ENCODE assay signal across 8 mouse cellular contexts in the genomic region with DNA sequence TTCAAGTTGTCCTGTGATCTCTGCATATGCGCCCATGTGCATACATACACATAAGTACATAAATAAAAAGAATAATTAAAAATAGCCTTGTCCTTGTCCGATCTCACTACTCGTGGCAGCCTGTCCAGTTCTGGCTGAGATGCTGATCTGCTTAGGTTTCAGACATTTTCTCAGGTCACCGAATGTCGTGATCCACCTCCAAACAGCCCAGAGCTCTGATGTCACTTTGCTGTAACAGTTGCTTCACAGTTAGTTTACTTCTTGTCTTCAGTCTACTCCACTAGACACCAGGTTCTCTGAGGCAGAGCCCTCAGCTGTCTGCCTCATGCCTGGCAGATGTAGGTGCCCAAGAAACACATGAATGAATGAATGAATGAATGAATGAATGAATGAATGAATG. TPM values are rescaled to one million over a fixed set of nuclear protein-coding genes. Genes with fewer than 3 reads are reported as not detected.
DNase-seq lines count a peak whose midpoint lies in the region; ATAC-seq and TF ChIP-seq lines count a peak whose summit lies in the region.

No protein-coding gene starts in this region.

- no peaks in the 10 kb centered on the region for H3K9me3 ChIP-seq in liver, postnatal 0 days (ENCODE audit: low read length)

- H3K27ac ChIP-seq in thymus, adult 2 months (ENCODE audit: control insufficient read depth, insufficient read depth, low read length) = no peak overlapping the region
- peak overlapping the region; percentile 80 for H3K27ac ChIP-seq in liver, postnatal 0 days (ENCODE audit: low read depth)

- WGBS in thymus, adult 2 months = 37% methylated on average over 5 of the region's 5 CpGs
- 44% methylated on average over 5 of the region's 5 CpGs for WGBS in liver, postnatal 0 days (ENCODE audit: insufficient replicate concordance)

- H3K36me3 ChIP-seq in thymus, adult 2 months (ENCODE audit: control insufficient read depth, insufficient read depth, low read length) = no peaks in the 10 kb centered on the region
- no peaks in the 10 kb centered on the region for H3K36me3 ChIP-seq in liver, postnatal 0 days (replicated peaks; ENCODE audit: insufficient read depth, low read length)

- no peak for TF ChIP-seq CTCF in thymus, adult 2 months (IDR thresholded peaks at IDR 0.05; ENCODE audit: borderline replicate concordance, control insufficient read depth, extremely low read depth, insufficient read depth, low read length, poor library complexity)
- no peak for TF ChIP-seq CTCF in liver, postnatal 0 days (IDR thresholded peaks at IDR 0.05; ENCODE audit: low read depth)

- H3K4me2 ChIP-seq in liver, postnatal 0 days (ENCODE audit: low read depth, low read length) = peak overlapping the region; percentile 67

- no peak for TF ChIP-seq POLR2A in thymus, adult 2 months (IDR thresholded peaks at IDR 0.05; ENCODE audit: control insufficient read depth, extremely low read depth, insufficient read depth, low read length, poor library complexity)

- peak overlapping the region; percentile 28 for H3K4me3 ChIP-seq in thymus, adult 2 months (ENCODE audit: control insufficient read depth, insufficient read depth, low read length)
- peak overlapping the region; percentile 30 for H3K4me3 ChIP-seq in liver, postnatal 0 days (ENCODE audit: low read depth, low read length)

- no peak for TF ChIP-seq EP300 in liver, postnatal 0 days (IDR thresholded peaks at IDR 0.05; ENCODE audit: low read depth)

- peak; percentile 23 for DNase-seq in cerebellum, adult 11-12 months
- no peak for DNase-seq in cerebellum, adult 9-11 months
- no peak for DNase-seq in thymus, adult 2 months
- DNase-seq in thymus, postnatal 4 days = no peak
- DNase-seq in liver, postnatal 0 days = no peak
- DNase-seq in ovary, postnatal 14 days (ENCODE audit: low spot score) = no peak
- no peak for DNase-seq in gastrocnemius, adult 18-20 months (ENCODE audit: low spot score)
- DNase-seq in spleen, postnatal 14 days (ENCODE audit: low spot score in 2 of 2) = no peak

- peak; percentile 46 for ATAC-seq in liver, postnatal 0 days

- peak overlapping the region; percentile 44; the same call in 1 of the 2 replicates for H3K9ac ChIP-seq in liver, postnatal 0 days (replicated peaks)

- H3K4me1 ChIP-seq in thymus, adult 2 months (replicated peaks; ENCODE audit: control insufficient read depth, insufficient read depth, low read length) = peaks cover 8% of the 10 kb centered on the region
- peaks cover 14% of the 10 kb centered on the region for H3K4me1 ChIP-seq in liver, postnatal 0 days (ENCODE audit: insufficient read depth)

- no peaks in the 10 kb centered on the region for H3K27me3 ChIP-seq in thymus, adult 2 months (ENCODE audit: control insufficient read depth, insufficient read depth, low read length)
- H3K27me3 ChIP-seq in liver, postnatal 0 days (ENCODE audit: insufficient read depth, low read length) = peaks cover 14% of the 10 kb centered on the region; the same call in 1 of the 2 replicates

RNA-seq across cellular contexts. Expression of gene Ier5l, which starts 9.6 kb away (rescaled TPM):
- 7.2 and 7.7 TPM in 2 replicates for polyA plus RNA-seq in thymus, adult 2 months (2012; rRNA removed)
- 0.31 and 0.69 TPM in 2 replicates for polyA plus RNA-seq in liver, postnatal 0 days (2015; fragmentation: Nextera tagmentation; extraction: Ambion mirVana)
- total RNA-seq in gastrocnemius, adult 18-20 months (2021) = 1 to 10 TPM; 1.0 to 1.7 TPM

RNA-seq across cellular contexts. Expression of gene Ptpa, which starts 48.6 kb away (rescaled TPM):
- polyA plus RNA-seq in thymus, adult 2 months (2012; rRNA removed) = 180 and 227 TPM in 2 replicates
- polyA plus RNA-seq in liver, postnatal 0 days (2015; fragmentation: Nextera tagmentation; extraction: Ambion mirVana) = 65.6 and 76.8 TPM in 2 replicates
- 10 to 100 TPM; 62.9 to 65.1 TPM for total RNA-seq in gastrocnemius, adult 18-20 months (2021)

RNA-seq across cellular contexts. Expression of gene Crat, which starts 48.8 kb away (rescaled TPM):
- polyA plus RNA-seq in thymus, adult 2 months (2012; rRNA removed) = 93.9 and 96.4 TPM in 2 replicates
- polyA plus RNA-seq in liver, postnatal 0 days (2015; fragmentation: Nextera tagmentation; extraction: Ambion mirVana) = 57.5 and 64.3 TPM in 2 replicates
- total RNA-seq in gastrocnemius, adult 18-20 months (2021) = 100 to 1,000 TPM; 378 to 382 TPM
